ENCODE assay signal across 12 mouse cellular contexts in genomic region chr7:126625807-126626600, GRCm38 (mm10). TPM values are rescaled to one million over a fixed set of nuclear protein-coding genes. Genes with fewer than 3 reads are reported as not detected.
DNase-seq lines count a peak whose midpoint lies in the region; ATAC-seq and TF ChIP-seq lines count a peak whose summit lies in the region.
"Had no signal": no experiment of that assay in that cellular context is flagged by ENCODE, and none has a peak within 500 bp of the region (broad histone marks: within the 10 kb centered on the region; RNA-seq: fewer than 3 reads in every experiment).

No protein-coding gene starts in this region.

- peak; percentile 49 for DNase-seq in adrenal gland, adult 2 months
- no peak for DNase-seq in adrenal gland, adult 18-20 months (ENCODE audit: low spot score in 2 of 2)
- DNase-seq in lung, postnatal 14 days: no peak
- no peak for DNase-seq in limb, embryonic 10.5 days (ENCODE audit: low spot score)
- no peak for DNase-seq in thymus, postnatal 36 days
- DNase-seq in frontal cortex, postnatal 14 days (ENCODE audit: low spot score in 2 of 2): no peak

- H3K9me3 ChIP-seq in lung, embryonic 16.5 days (ENCODE audit: control insufficient read depth, low read length): no peaks in the 10 kb centered on the region
- no peaks in the 10 kb centered on the region for H3K9me3 ChIP-seq in limb, embryonic 10.5 days (replicated peaks)

- 79% methylated on average over 3 of the region's 3 CpGs for WGBS in lung, embryonic 16.5 days
- WGBS in limb, embryonic 10.5 days: 85% methylated on average over 3 of the region's 3 CpGs
- 72% methylated on average over 3 of the region's 3 CpGs for WGBS in small intestine, adult 2 months

- peaks cover 9% of the 10 kb centered on the region; the same call in 1 of the 2 replicates for H3K4me1 ChIP-seq in lung, embryonic 16.5 days (replicated peaks; ENCODE audit: control insufficient read depth, insufficient read depth, low read length)
- peaks cover 8% of the 10 kb centered on the region for H3K4me1 ChIP-seq in limb, embryonic 10.5 days
- peaks cover 8% of the 10 kb centered on the region; the same call in 1 of the 2 replicates for H3K4me1 ChIP-seq in small intestine, adult 2 months (ENCODE audit: control insufficient read depth, insufficient read depth, insufficient read length, low read length)

- ATAC-seq in lung, embryonic 16.5 days (ENCODE audit: low read depth): peak; percentile 34; the same call in 1 of the 2 replicates
- ATAC-seq: forebrain, embryonic 16.5 days; inflammation-experienced regulatory T-cells, adult 6 months had no signal

- H3K27me3 ChIP-seq in lung, embryonic 16.5 days (ENCODE audit: control insufficient read depth, insufficient read depth, low read depth, low read length): no peaks in the 10 kb centered on the region
- no peaks in the 10 kb centered on the region for H3K27me3 ChIP-seq in limb, embryonic 10.5 days (ENCODE audit: low read depth, poor library complexity, severe bottlenecking)
- no peaks in the 10 kb centered on the region for H3K27me3 ChIP-seq in small intestine, adult 2 months (ENCODE audit: control insufficient read depth, insufficient read depth, low read length)

- H3K36me3 ChIP-seq in lung, embryonic 16.5 days (ENCODE audit: control insufficient read depth, insufficient read depth, low read length): no peaks in the 10 kb centered on the region
- no peaks in the 10 kb centered on the region for H3K36me3 ChIP-seq in limb, embryonic 10.5 days
- no peaks in the 10 kb centered on the region for H3K36me3 ChIP-seq in small intestine, adult 2 months (ENCODE audit: control insufficient read depth, insufficient read depth, low read length)

- TF ChIP-seq POLR2A in small intestine, adult 2 months (IDR thresholded peaks at IDR 0.05; ENCODE audit: low read depth, low read length): no peak

- H3K4me3 ChIP-seq in lung, embryonic 16.5 days (ENCODE audit: low read length): no peak overlapping the region
- H3K4me3 ChIP-seq in limb, embryonic 10.5 days: no peak overlapping the region
- no peak overlapping the region for H3K4me3 ChIP-seq in small intestine, adult 2 months (ENCODE audit: low read depth, low read length)

- no peak overlapping the region for H3K9ac ChIP-seq in lung, embryonic 16.5 days (ENCODE audit: low read length)

- peak overlapping the region; percentile 9; the same call in 1 of the 2 replicates for H3K27ac ChIP-seq in lung, embryonic 16.5 days (ENCODE audit: low read length)
- H3K27ac ChIP-seq in limb, embryonic 10.5 days: peak overlapping the region; percentile 19
- peak overlapping the region; percentile 53 for H3K27ac ChIP-seq in small intestine, adult 2 months (ENCODE audit: insufficient read depth, low read depth, low read length)

- no peak for TF ChIP-seq CTCF in small intestine, adult 2 months (IDR thresholded peaks at IDR 0.05; ENCODE audit: extremely low read depth, insufficient read length, insufficient replicate concordance, low read depth, low read length)

- H3K4me2 ChIP-seq in lung, embryonic 16.5 days (ENCODE audit: low read depth, low read length): no peak overlapping the region

RNA-seq across cellular contexts. Expression of gene Nupr1, which starts 4.7 kb away (rescaled TPM):
- total RNA-seq in adrenal gland, adult 2 months (2021): 10 to 100 TPM; 22.9 to 26.3 TPM
- polyA plus RNA-seq in adrenal gland, adult 2 months (2012; rRNA removed): 2.8 and 4.4 TPM in 2 replicates
- 10 to 100 TPM; 13.6 to 26.7 TPM for total RNA-seq in adrenal gland, adult 18-20 months (2021)
- 34.2 and 53.9 TPM in 2 replicates for polyA plus RNA-seq in lung, embryonic 16.5 days (2015; fragmentation: Nextera tagmentation; extraction: Ambion mirVana)
- 0.45 and 0.78 TPM in 2 replicates for polyA plus RNA-seq in limb, embryonic 10.5 days (2016; fragmentation: Nextera tagmentation; extraction: Ambion mirVana)
- 32.5 and 97.9 TPM in 2 replicates for polyA plus RNA-seq in small intestine, adult 2 months (2012; rRNA removed)

RNA-seq across cellular contexts. Expression of gene Sgf29, which starts 23.1 kb away (rescaled TPM):
- 10 to 100 TPM; 39.9 to 49.7 TPM for total RNA-seq in adrenal gland, adult 2 months (2021)
- polyA plus RNA-seq in adrenal gland, adult 2 months (2012; rRNA removed): 64.5 and 74.4 TPM in 2 replicates
- total RNA-seq in adrenal gland, adult 18-20 months (2021): 10 to 100 TPM; 39.6 to 50.1 TPM
- 42.9 and 47.3 TPM in 2 replicates for polyA plus RNA-seq in lung, embryonic 16.5 days (2015; fragmentation: Nextera tagmentation; extraction: Ambion mirVana)
- 69.0 and 69.2 TPM in 2 replicates for polyA plus RNA-seq in limb, embryonic 10.5 days (2016; fragmentation: Nextera tagmentation; extraction: Ambion mirVana)
- 16.7 and 23.9 TPM in 2 replicates for polyA plus RNA-seq in small intestine, adult 2 months (2012; rRNA removed)

RNA-seq across cellular contexts. Expression of gene Il27, which starts 31.3 kb away (rescaled TPM):
- not detected for total RNA-seq in adrenal gland, adult 2 months (2021)
- 0.13 and 0.19 TPM in 2 replicates for polyA plus RNA-seq in adrenal gland, adult 2 months (2012; rRNA removed)
- total RNA-seq in adrenal gland, adult 18-20 months (2021): under 1 TPM in 1 of 2 experiments, not detected in 1; 0.38 TPM
- not detected in 2 replicates for polyA plus RNA-seq in lung, embryonic 16.5 days (2015; fragmentation: Nextera tagmentation; extraction: Ambion mirVana)
- polyA plus RNA-seq in limb, embryonic 10.5 days (2016; fragmentation: Nextera tagmentation; extraction: Ambion mirVana): not detected in 2 replicates
- 0.15 and 0.51 TPM in 2 replicates for polyA plus RNA-seq in small intestine, adult 2 months (2012; rRNA removed)
- polyA plus RNA-seq: forebrain, embryonic 16.5 days; heart, embryonic 14.5 days; inflammation-experienced regulatory T-cells, adult 6 months; neural tube, embryonic 11.5 days had no signal

RNA-seq across cellular contexts. Expression of gene Cln3, which starts 40.4 kb away (rescaled TPM):
- 10 to 100 TPM; 33.2 to 47.4 TPM for total RNA-seq in adrenal gland, adult 2 months (2021)
- 52.8 and 56.1 TPM in 2 replicates for polyA plus RNA-seq in adrenal gland, adult 2 months (2012; rRNA removed)
- 10 to 100 TPM; 34.6 to 35.8 TPM for total RNA-seq in adrenal gland, adult 18-20 months (2021)
- 31.2 and 31.7 TPM in 2 replicates for polyA plus RNA-seq in lung, embryonic 16.5 days (2015; fragmentation: Nextera tagmentation; extraction: Ambion mirVana)
- polyA plus RNA-seq in limb, embryonic 10.5 days (2016; fragmentation: Nextera tagmentation; extraction: Ambion mirVana): 27.0 and 27.8 TPM in 2 replicates
- 24.9 and 55.7 TPM in 2 replicates for polyA plus RNA-seq in small intestine, adult 2 months (2012; rRNA removed)

RNA-seq across cellular contexts. Expression of gene Apobr, which starts 41.3 kb away (rescaled TPM):
- total RNA-seq in adrenal gland, adult 2 months (2021): 1 to 10 TPM; 2.0 to 4.7 TPM
- polyA plus RNA-seq in adrenal gland, adult 2 months (2012; rRNA removed): 5.3 and 7.5 TPM in 2 replicates
- 1 to 10 TPM; 2.4 to 3.2 TPM for total RNA-seq in adrenal gland, adult 18-20 months (2021)
- 1.6 and 2.3 TPM in 2 replicates for polyA plus RNA-seq in lung, embryonic 16.5 days (2015; fragmentation: Nextera tagmentation; extraction: Ambion mirVana)
- polyA plus RNA-seq in limb, embryonic 10.5 days (2016; fragmentation: Nextera tagmentation; extraction: Ambion mirVana): 0.29 and 0.51 TPM in 2 replicates
- polyA plus RNA-seq in small intestine, adult 2 months (2012; rRNA removed): 2.3 TPM in 2 replicates
